ENCODE assay signal across 9 mouse cellular contexts in the genomic region with DNA sequence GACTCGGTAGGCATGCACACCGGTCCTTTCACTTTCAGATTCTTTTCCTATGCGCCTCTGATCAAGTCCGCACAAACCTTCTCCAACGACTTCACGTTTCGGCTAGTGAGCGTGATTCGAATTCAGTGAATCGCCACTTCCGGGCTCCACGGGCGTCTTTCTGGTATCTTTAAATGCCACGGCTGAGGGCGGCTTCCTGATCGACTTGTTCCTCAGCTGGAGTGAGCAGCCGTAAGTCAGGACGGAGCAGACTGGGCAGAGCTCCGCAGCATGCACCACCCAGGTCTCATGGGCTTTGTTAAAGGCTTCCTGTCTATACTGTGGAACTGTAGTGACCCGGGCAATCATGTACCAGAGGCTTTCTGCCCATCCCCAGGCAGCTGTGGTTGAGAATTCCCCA. TPM values are rescaled to one million over a fixed set of nuclear protein-coding genes. Genes with fewer than 3 reads are reported as not detected.
A peak's percentile ranks its signal among the peaks of the same experiment; 100 is the strongest.
DNase-seq lines count a peak whose midpoint lies in the region; ATAC-seq and TF ChIP-seq lines count a peak whose summit lies in the region.
"Had no signal": no experiment of that assay in that cellular context is flagged by ENCODE, and none has a peak within 500 bp of the region (broad histone marks: within the 10 kb centered on the region; RNA-seq: fewer than 3 reads in every experiment).

No protein-coding gene starts in this region.

- TF ChIP-seq CTCF in gastrocnemius, adult 2 months (IDR thresholded peaks at IDR 0.05), result no peak

- ATAC-seq in CD4-positive, CD25-positive, alpha-beta regulatory T cell, adult 4 months, result peak; percentile 80
- ATAC-seq in liver, embryonic 11.5 days (replicated peaks; ENCODE audit: low FRiP score), result no peak
- ATAC-seq in monocyte, adult 5-6 weeks (replicated peaks; ENCODE audit: insufficient number of reproducible peaks, low FRiP score, low TSS enrichment, poor library complexity, severe bottlenecking), result peak; percentile 90

- DNase-seq in gastrocnemius, adult 2 months, result no peak
- no peak for DNase-seq in gastrocnemius, postnatal 10 days
- no peak for DNase-seq in liver, embryonic 11.5 days (ENCODE audit: low spot score)
- DNase-seq in retina, embryonic 14.5 days (ENCODE audit: low spot score), result no peak
- no peak for DNase-seq in c-Kit-positive CD71-positive TER-119-positive erythroid progenitor cells, embryonic 14.5 days (ENCODE audit: low spot score)
- no peak for DNase-seq in testis, postnatal 10 days (ENCODE audit: low spot score)
- DNase-seq: adrenal gland, postnatal 14 days had no signal

- H3K36me3 ChIP-seq in liver, embryonic 11.5 days (ENCODE audit: control insufficient read depth, insufficient read depth, low read length), result no peaks in the 10 kb centered on the region

- intact Hi-C loops in gastrocnemius, adult 2 months (cut with DNase I), result no loop called here

- peak overlapping the region; percentile 58 for H3K27ac ChIP-seq in gastrocnemius, adult 2 months
- H3K27ac ChIP-seq in liver, embryonic 11.5 days (ENCODE audit: low read depth, low read length), result no peak overlapping the region

- H3K4me2 ChIP-seq in liver, embryonic 11.5 days, result peak overlapping the region; percentile 28; the same call in 1 of the 2 replicates

- H3K4me3 ChIP-seq in gastrocnemius, adult 2 months, result peak overlapping the region; percentile 58
- peak overlapping the region; percentile 14; the same call in 1 of the 2 replicates for H3K4me3 ChIP-seq in liver, embryonic 11.5 days (ENCODE audit: low read depth, low read length)

- WGBS in liver, embryonic 11.5 days, result 75% methylated on average over 20 of the region's 20 CpGs

- H3K9me3 ChIP-seq in liver, embryonic 11.5 days (ENCODE audit: control insufficient read depth, low read length), result no peaks in the 10 kb centered on the region

- H3K4me1 ChIP-seq in liver, embryonic 11.5 days (replicated peaks; ENCODE audit: control insufficient read depth, insufficient read depth, low read length), result no peaks in the 10 kb centered on the region

- no peaks in the 10 kb centered on the region for H3K27me3 ChIP-seq in liver, embryonic 11.5 days (replicated peaks; ENCODE audit: control insufficient read depth, insufficient read depth, low read length)

- no peak overlapping the region for H3K9ac ChIP-seq in liver, embryonic 11.5 days (ENCODE audit: low read depth, low read length)

RNA-seq across cellular contexts. Expression of gene Mgst2, which starts 23.5 kb away (rescaled TPM):
- total RNA-seq in gastrocnemius, adult 2 months (2021), result under 1 TPM; 0.39 to 0.61 TPM
- 1 to 10 TPM in 1 of 2 experiments, under 1 TPM in 1; 0.99 to 1.4 TPM for total RNA-seq in gastrocnemius, postnatal 10 days (2021)
- 100 to 1,000 TPM; 175 to 223 TPM for polyA plus RNA-seq in CD4-positive, CD25-positive, alpha-beta regulatory T cell, adult 4 months (2017; shearing (Covaris generic))
- 16.5 and 16.6 TPM in 2 replicates for polyA plus RNA-seq in liver, embryonic 11.5 days (2014; fragmentation: Nextera tagmentation; extraction: Ambion mirVana)
- total RNA-seq in monocyte, adult 5-6 weeks (2017), result 6.7 to 12.9 TPM (median 12.1 TPM) in 3 replicates
